In genomic region chr6:88826545-88826944, GRCm38 (mm10) we compare ENCODE assay signal across 7 mouse cellular contexts. TPM values are rescaled to one million over a fixed set of nuclear protein-coding genes. Genes with fewer than 3 reads are reported as not detected.
DNase-seq lines count a peak whose midpoint lies in the region; ATAC-seq and TF ChIP-seq lines count a peak whose summit lies in the region.

No protein-coding gene starts in this region.

- H3K4me1 ChIP-seq in cortical plate, adult 2 months (ENCODE audit: control insufficient read depth, insufficient read depth, low read length) = no peaks in the 10 kb centered on the region
- no peaks in the 10 kb centered on the region for H3K4me1 ChIP-seq in intestine, postnatal 0 days (replicated peaks; ENCODE audit: control insufficient read depth, insufficient read depth, low read length)
- peaks cover 12% of the 10 kb centered on the region for H3K4me1 ChIP-seq in lung, embryonic 16.5 days (replicated peaks; ENCODE audit: control insufficient read depth, insufficient read depth, low read length)
- H3K4me1 ChIP-seq in stomach, embryonic 14.5 days (ENCODE audit: control insufficient read depth, insufficient read depth, low read length) = peaks cover 6% of the 10 kb centered on the region; the same call in 1 of the 2 replicates

- no peak overlapping the region for H3K9ac ChIP-seq in intestine, postnatal 0 days (ENCODE audit: low read depth, low read length)
- H3K9ac ChIP-seq in lung, embryonic 16.5 days (ENCODE audit: low read length) = no peak overlapping the region
- no peak overlapping the region for H3K9ac ChIP-seq in stomach, embryonic 14.5 days (replicated peaks; ENCODE audit: low read depth, low read length)

- 38% methylated on average over 6 of the region's 6 CpGs for whole genome bisulfite sequencing in intestine, postnatal 0 days
- 26% methylated on average over 6 of the region's 6 CpGs for WGBS in lung, embryonic 16.5 days
- WGBS in stomach, embryonic 14.5 days = 32% methylated on average over 6 of the region's 6 CpGs

- H3K27me3 ChIP-seq in intestine, postnatal 0 days (replicated peaks; ENCODE audit: control insufficient read depth, insufficient read depth, low read length) = no peaks in the 10 kb centered on the region
- no peaks in the 10 kb centered on the region for H3K27me3 ChIP-seq in lung, embryonic 16.5 days (ENCODE audit: control insufficient read depth, insufficient read depth, low read depth, low read length)
- no peaks in the 10 kb centered on the region for H3K27me3 ChIP-seq in stomach, embryonic 14.5 days (ENCODE audit: control insufficient read depth, insufficient read depth, low read length)

- no peak overlapping the region for H3K4me3 ChIP-seq in cortical plate, adult 2 months (ENCODE audit: insufficient read depth, low read length)
- no peak overlapping the region for H3K4me3 ChIP-seq in intestine, postnatal 0 days (ENCODE audit: low read depth, low read length)
- H3K4me3 ChIP-seq in lung, embryonic 16.5 days (ENCODE audit: low read length) = no peak overlapping the region
- H3K4me3 ChIP-seq in stomach, embryonic 14.5 days (ENCODE audit: low read depth, low read length) = no peak overlapping the region

- peak overlapping the region; percentile 27; the same call in 1 of the 2 replicates for H3K27ac ChIP-seq in cortical plate, adult 2 months (ENCODE audit: insufficient read depth, low read length)
- no peak overlapping the region for H3K27ac ChIP-seq in intestine, postnatal 0 days (ENCODE audit: low read depth, low read length)
- no peak overlapping the region for H3K27ac ChIP-seq in lung, embryonic 16.5 days (ENCODE audit: low read length)
- H3K27ac ChIP-seq in stomach, embryonic 14.5 days (ENCODE audit: low read length) = no peak overlapping the region

- H3K4me2 ChIP-seq in intestine, postnatal 0 days (replicated peaks; ENCODE audit: low read depth) = no peak overlapping the region
- H3K4me2 ChIP-seq in lung, embryonic 16.5 days (ENCODE audit: low read depth, low read length) = no peak overlapping the region
- H3K4me2 ChIP-seq in stomach, embryonic 14.5 days (replicated peaks; ENCODE audit: low read depth, low read length) = no peak overlapping the region

- DNase-seq in urinary bladder, postnatal 4 days (ENCODE audit: low spot score in 2 of 2) = peak; percentile 61 to 67
- no peak for DNase-seq in urinary bladder, adult 18-20 months (ENCODE audit: low spot score in 2 of 2)
- peak; percentile 69 to 71 for DNase-seq in heart, adult 18-20 months

- TF ChIP-seq POLR2A in cortical plate, adult 2 months (IDR thresholded peaks at IDR 0.05; ENCODE audit: extremely low read depth, insufficient read depth, low read length) = no peak

- no peak for TF ChIP-seq CTCF in cortical plate, adult 2 months (IDR thresholded peaks at IDR 0.05; ENCODE audit: extremely low read depth, insufficient read depth, low read length)
- peak; percentile 81 for TF ChIP-seq CTCF in intestine, postnatal 0 days (IDR thresholded peaks at IDR 0.05; ENCODE audit: low read depth)

- no peak for ATAC-seq in intestine, postnatal 0 days
- ATAC-seq in lung, embryonic 16.5 days (ENCODE audit: low read depth) = peak; percentile 66
- peak; percentile 47; the same call in 1 of the 2 replicates for ATAC-seq in stomach, embryonic 14.5 days (ENCODE audit: insufficient number of reproducible peaks, insufficient read depth, low FRiP score, low read depth)

- no peaks in the 10 kb centered on the region for H3K9me3 ChIP-seq in intestine, postnatal 0 days (ENCODE audit: control insufficient read depth)
- H3K9me3 ChIP-seq in lung, embryonic 16.5 days (ENCODE audit: control insufficient read depth, low read length) = no peaks in the 10 kb centered on the region
- H3K9me3 ChIP-seq in stomach, embryonic 14.5 days (ENCODE audit: control insufficient read depth, low read depth, low read length) = no peaks in the 10 kb centered on the region

- peaks cover 19% of the 10 kb centered on the region; the same call in 1 of the 2 replicates for H3K36me3 ChIP-seq in intestine, postnatal 0 days (ENCODE audit: control insufficient read depth, insufficient read depth)
- no peaks in the 10 kb centered on the region for H3K36me3 ChIP-seq in lung, embryonic 16.5 days (ENCODE audit: control insufficient read depth, insufficient read depth, low read length)
- H3K36me3 ChIP-seq in stomach, embryonic 14.5 days (ENCODE audit: control insufficient read depth, insufficient read depth, low read length) = no peaks in the 10 kb centered on the region; the same call in 1 of the 2 replicates

RNA-seq across cellular contexts. Expression of gene Abtb1, which starts 15.2 kb away (rescaled TPM):
- 88.0 and 90.6 TPM in 2 replicates for polyA plus RNA-seq in cortical plate, adult 2 months (2012; rRNA removed)
- 10 to 100 TPM; 22.0 to 25.3 TPM for total RNA-seq in heart, adult 18-20 months (2021)
- polyA plus RNA-seq in intestine, postnatal 0 days (2015; fragmentation: Nextera tagmentation; extraction: Ambion mirVana) = 22.7 and 23.9 TPM in 2 replicates
- polyA plus RNA-seq in lung, embryonic 16.5 days (2015; fragmentation: Nextera tagmentation; extraction: Ambion mirVana) = 49.5 and 50.4 TPM in 2 replicates
- 23.4 and 24.1 TPM in 2 replicates for polyA plus RNA-seq in stomach, embryonic 14.5 days (2014; fragmentation: Nextera tagmentation; extraction: Ambion mirVana)

RNA-seq across cellular contexts. Expression of gene Podxl2, which starts 48.3 kb away (rescaled TPM):
- polyA plus RNA-seq in cortical plate, adult 2 months (2012; rRNA removed) = 381 and 408 TPM in 2 replicates
- 10 to 100 TPM; 15.0 to 18.8 TPM for total RNA-seq in heart, adult 18-20 months (2021)
- 36.3 and 39.2 TPM in 2 replicates for polyA plus RNA-seq in intestine, postnatal 0 days (2015; fragmentation: Nextera tagmentation; extraction: Ambion mirVana)
- polyA plus RNA-seq in lung, embryonic 16.5 days (2015; fragmentation: Nextera tagmentation; extraction: Ambion mirVana) = 27.1 and 35.1 TPM in 2 replicates
- polyA plus RNA-seq in stomach, embryonic 14.5 days (2014; fragmentation: Nextera tagmentation; extraction: Ambion mirVana) = 79.8 and 85.3 TPM in 2 replicates

Comparison
In these comparisons a context has a peak if more than half of its experiments do, and no peak if none do; other contexts are left out.
1. DNase-seq: peak in urinary bladder, postnatal 4 days (2 of 2) and heart, adult 18-20 months (2 of 2); none in urinary bladder, adult 18-20 months (0 of 2).